Mouse (Mus musculus) lung, adult 2 months (tissue): ENCODE measurements around the gene Lgals4.

Experiments used
- CTCF ChIP-seq: fragments of 200-500 bp; IDR thresholded peaks from 2 replicates; pipeline ENCODE4 v1.5.1; 2011; ENCODE audit warnings: mild to moderate bottlenecking, low read length, control low read depth; ENCODE audit not compliant: insufficient read depth
- POLR2A ChIP-seq: fragments of 200-500 bp; IDR thresholded peaks from 2 replicates; pipeline ENCODE4 v1.6.1; 2011; ENCODE audit warnings: low read depth, mild to moderate bottlenecking, control low read depth, low read length, borderline replicate concordance; ENCODE audit errors: extremely low read depth

DNA sequence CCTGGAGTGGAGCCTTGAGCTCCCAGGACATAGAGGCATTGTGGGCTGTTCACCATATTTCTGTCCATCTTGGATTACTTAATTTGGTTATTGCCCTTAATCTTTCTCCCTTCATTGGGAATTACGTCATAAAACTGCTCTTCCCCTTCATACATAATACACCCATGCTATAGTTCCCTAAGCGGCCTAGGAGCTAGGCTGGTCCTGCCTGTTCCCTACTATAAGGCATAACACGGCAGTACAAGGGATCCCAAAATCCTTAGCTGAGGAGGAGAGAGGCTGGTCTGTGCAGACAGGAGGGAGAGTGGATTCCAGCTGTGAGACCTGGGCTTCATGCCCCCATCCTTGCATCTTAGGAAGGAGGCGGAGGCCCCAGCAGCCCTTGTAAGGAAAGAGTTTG is 15.7 kb upstream of the Lgals4 start:
- no peak for TF ChIP-seq POLR2A
- TF ChIP-seq CTCF = no peak
